Mouse (Mus musculus): ENCODE data around the gene Elp6.

DNA sequence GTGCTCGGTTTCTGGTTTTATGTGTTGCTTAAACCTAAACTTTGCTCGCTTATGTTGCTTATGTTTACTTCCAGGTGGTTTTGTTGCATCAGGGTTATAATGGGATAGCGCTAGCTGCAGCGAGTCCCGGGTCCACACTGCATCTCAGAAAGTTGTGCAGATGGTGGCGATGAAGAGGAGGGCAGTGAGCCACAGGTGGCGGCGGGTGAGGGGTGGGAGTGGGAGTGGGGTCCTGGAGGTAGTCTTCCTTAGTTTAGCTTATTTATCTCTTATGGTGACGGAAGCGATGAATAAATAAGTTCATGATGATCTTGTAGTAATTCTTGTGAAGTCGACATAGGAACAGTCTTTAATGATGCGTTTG, 28.9 kb downstream of the Elp6 start:
- TF ChIP-seq EP300 (IDR thresholded peaks at IDR 0.05; ENCODE audit: low read depth) (no peak), CTCF (IDR thresholded peaks at IDR 0.05; ENCODE audit: low read depth) (no peak)

All from liver, postnatal 0 days (tissue).